Mouse (Mus musculus) megakaryocyte, embryonic 14.5 days (primary cell): ENCODE results near the gene 8030474K03Rik.

Source experiments
- FLI1 ChIP-seq: IDR thresholded peaks from 2 replicates; pipeline ENCODE4 v1.6.1; 2012; ENCODE audit warnings: low read length, inconsistent platforms, mixed read lengths
- GATA1 ChIP-seq: IDR thresholded peaks from 3 replicates; pipeline ENCODE4 v1.6.1; 2012; ENCODE audit warnings: mixed read lengths, low read length, inconsistent platforms, borderline replicate concordance

- TF ChIP-seq GATA1 = no peak
- no peak for TF ChIP-seq FLI1
Observed at GRCm38 (mm10) chrX:101750144-101750543, 44.3 kb upstream of the 8030474K03Rik start.
